Mouse (Mus musculus): Measurements from ENCODE around the gene Plppr2. TPM values are rescaled to one million over a fixed set of nuclear protein-coding genes. Genes with fewer than 3 reads are reported as not detected.

The Plppr2 gene
- total and polyA plus RNA-seq, 3 experiments, result 1.3 to 13.9 TPM; not detected in 1

DNA sequence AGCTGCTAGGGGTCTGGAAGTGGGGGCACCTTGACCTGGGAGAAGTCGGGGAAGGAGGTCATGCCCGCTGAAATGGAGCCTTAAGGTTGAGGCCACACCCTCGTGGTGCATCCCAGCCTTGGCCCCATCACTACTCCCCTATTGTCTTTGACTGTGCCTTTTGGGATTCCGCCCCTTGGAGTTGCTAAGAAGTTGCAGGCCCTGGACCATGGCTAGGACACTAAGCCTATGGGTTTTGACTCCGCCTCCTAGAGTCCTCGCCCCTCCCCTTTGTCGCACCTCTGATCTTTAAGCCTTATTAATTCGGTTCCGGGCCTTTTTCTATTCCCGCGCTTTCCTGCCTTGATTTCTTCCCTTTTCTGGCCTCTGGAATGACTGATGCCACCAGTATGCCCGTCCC is 6.8 kb downstream of the Plppr2 start:
- H3K9me3 ChIP-seq (replicated peaks; ENCODE audit: insufficient read depth, low read length), result no peaks in the 10 kb centered on the region
- H3K36me3 ChIP-seq (ENCODE audit: control insufficient read depth in 1 of 2, insufficient read depth in 2 of 2, low read length in 2 of 2), result peaks cover 0 to 6% of the 10 kb centered on the region in 2 experiments; a peak in 2 of 4 replicates
- no peaks in the 10 kb centered on the region for H3K79me2 ChIP-seq (ENCODE audit: control insufficient read depth, insufficient read depth, low read length, poor library complexity)
- no peak overlapping the region for H3K9ac ChIP-seq (ENCODE audit: control insufficient read depth, low read depth, low read length, poor library complexity, severe bottlenecking)
- H3K27me3 ChIP-seq (ENCODE audit: control insufficient read depth in 1 of 2, insufficient read depth in 2 of 2, low read length in 2 of 2), result no peaks in the 10 kb centered on the region
- TF ChIP-seq RAD21 (IDR thresholded peaks at IDR 0.05; ENCODE audit: low read depth, low read length) (no peak), KAT2A (conservative IDR thresholded peaks at IDR 0.05; ENCODE audit: low read depth, low read length) (no peak), CTCF (IDR thresholded peaks at IDR 0.05 in 2 of 3, conservative IDR thresholded peaks at IDR 0.05 in 1 of 3; ENCODE audit: control insufficient read depth in 1 of 3, insufficient read depth in 1 of 3, low read depth in 2 of 3, low read length in 3 of 3, poor library complexity in 1 of 3, severe bottlenecking in 1 of 3) (no peak), ZMIZ1 (IDR thresholded peaks at IDR 0.05; ENCODE audit: low read depth, low read length) (no peak), BHLHE40 (IDR thresholded peaks at IDR 0.05; ENCODE audit: borderline replicate concordance, low read depth, low read length) (no peak), HCFC1 (IDR thresholded peaks at IDR 0.05; ENCODE audit: low read depth, low read length) (no peak), GATA1 (IDR thresholded peaks at IDR 0.05; ENCODE audit: low read depth, low read length) (no peak), POLR2AphosphoS2 (IDR thresholded peaks at IDR 0.05; ENCODE audit: low read length) (no peak), USF2 (IDR thresholded peaks at IDR 0.05; ENCODE audit: borderline replicate concordance in 1 of 2, insufficient read depth in 1 of 2, low read depth in 1 of 2, low read length in 2 of 2) (no peak), MAZ (IDR thresholded peaks at IDR 0.05; ENCODE audit: low read depth, low read length) (no peak), MAX (IDR thresholded peaks at IDR 0.05; ENCODE audit: low read length) (no peak), POLR2AphosphoS5 (IDR thresholded peaks at IDR 0.05; ENCODE audit: borderline replicate concordance, low read depth, low read length) (no peak), TCF12 (IDR thresholded peaks at IDR 0.05; ENCODE audit: low read depth, low read length) (no peak), TAL1 (IDR thresholded peaks at IDR 0.05; ENCODE audit: low read length) (no peak), MYC (IDR thresholded peaks at IDR 0.05; ENCODE audit: low read depth, low read length) (no peak), E2F4 (IDR thresholded peaks at IDR 0.05; ENCODE audit: borderline replicate concordance, low read depth, low read length) (no peak), ZNF384 (IDR thresholded peaks at IDR 0.05; ENCODE audit: low read depth, low read length) (no peak)
- no peak overlapping the region for H3K27ac ChIP-seq (ENCODE audit: control insufficient read depth, low read depth, low read length)
- H3K4me1 ChIP-seq (ENCODE audit: control insufficient read depth in 1 of 2, insufficient read depth in 2 of 2, low read length in 2 of 2), result peaks cover 0 to 13% of the 10 kb centered on the region in 2 experiments; a peak in 2 of 4 replicates
- no peak overlapping the region for H3K4me3 ChIP-seq (ENCODE audit: control insufficient read depth in 1 of 2, insufficient read depth in 1 of 2, low read depth in 2 of 2, low read length in 2 of 2)
- no peak for DNase-seq (ENCODE audit: low read depth, low spot score)

DNA sequence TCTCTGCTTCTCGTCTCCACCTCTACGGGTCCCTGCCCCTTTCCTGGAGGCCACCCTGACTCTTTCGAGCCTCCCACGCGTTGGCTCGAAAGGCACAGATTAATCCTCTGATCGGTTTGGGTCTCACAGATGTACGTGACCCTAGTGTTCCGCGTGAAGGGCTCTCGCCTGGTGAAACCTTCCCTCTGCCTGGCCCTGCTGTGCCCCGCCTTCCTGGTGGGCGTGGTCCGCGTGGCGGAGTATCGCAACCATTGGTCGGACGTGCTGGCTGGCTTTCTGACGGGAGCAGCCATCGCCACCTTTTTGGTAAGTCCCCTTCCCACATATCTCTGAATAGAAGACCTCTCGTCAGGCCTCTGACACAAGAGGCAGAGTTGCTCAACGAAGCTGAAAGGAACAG is 7.4 kb downstream of the Plppr2 start:
- TF ChIP-seq NRF1 (IDR thresholded peaks at IDR 0.05; ENCODE audit: insufficient read depth, low read depth, low read length, poor library complexity, severe bottlenecking) (no peak), UBTF (IDR thresholded peaks at IDR 0.05; ENCODE audit: borderline replicate concordance, insufficient read depth, low read depth, low read length) (no peak), RAD21 (IDR thresholded peaks at IDR 0.05; ENCODE audit: low read depth, low read length) (no peak), JUND (IDR thresholded peaks at IDR 0.05; ENCODE audit: low read depth, low read length) (no peak), MAZ (IDR thresholded peaks at IDR 0.05; ENCODE audit: low read depth, low read length) (no peak), TBP (IDR thresholded peaks at IDR 0.05; ENCODE audit: low read depth, low read length) (no peak), TAL1 (IDR thresholded peaks at IDR 0.05; ENCODE audit: low read length) (no peak), BHLHE40 (IDR thresholded peaks at IDR 0.05; ENCODE audit: borderline replicate concordance, low read depth, low read length) (no peak), MAX (IDR thresholded peaks at IDR 0.05; ENCODE audit: low read length) (no peak)
- H3K27me3 ChIP-seq (ENCODE audit: control insufficient read depth in 1 of 2, insufficient read depth in 2 of 2, low read length in 2 of 2), result no peaks in the 10 kb centered on the region
- no peaks in the 10 kb centered on the region for H3K9me3 ChIP-seq (replicated peaks; ENCODE audit: insufficient read depth, low read length)
- H3K27ac ChIP-seq (ENCODE audit: control insufficient read depth, low read depth, low read length), result no peak overlapping the region
- H3K9ac ChIP-seq (ENCODE audit: control insufficient read depth, low read depth, low read length, poor library complexity, severe bottlenecking), result no peak overlapping the region
- no peaks in the 10 kb centered on the region for H3K79me2 ChIP-seq (ENCODE audit: control insufficient read depth, insufficient read depth, low read length, poor library complexity)
- no peak for DNase-seq (ENCODE audit: low read depth, low spot score)
- peaks cover 0 to 13% of the 10 kb centered on the region in 2 experiments; a peak in 2 of 4 replicates for H3K4me1 ChIP-seq (ENCODE audit: control insufficient read depth in 1 of 2, insufficient read depth in 2 of 2, low read length in 2 of 2)
- no peak overlapping the region for H3K4me3 ChIP-seq (ENCODE audit: control insufficient read depth in 1 of 2, insufficient read depth in 1 of 2, low read depth in 2 of 2, low read length in 2 of 2)
- H3K36me3 ChIP-seq (ENCODE audit: control insufficient read depth in 1 of 2, insufficient read depth in 2 of 2, low read length in 2 of 2), result peaks cover 0 to 6% of the 10 kb centered on the region in 2 experiments; a peak in 2 of 4 replicates
